Mouse (Mus musculus) ES-E14 (cell line): ENCODE data around the gene Nhs.

Experiments used
- CHD2 ChIP-seq: IDR thresholded peaks from 2 replicates; pipeline ENCODE4 v1.6.1; 2014; ENCODE audit warnings: mild to moderate bottlenecking, low read depth, low read length, inconsistent platforms
- ZC3H11A ChIP-seq: IDR thresholded peaks from 2 replicates; pipeline ENCODE4 v1.6.1; 2012; ENCODE audit warnings: low read depth, mild to moderate bottlenecking, inconsistent platforms, low read length, borderline replicate concordance
- ZNF384 ChIP-seq: IDR thresholded peaks from 2 replicates; pipeline ENCODE4 v1.6.1; 2012; ENCODE audit warnings: low read depth, low read length, inconsistent platforms

GRCm38 (mm10) chrX:162159637-162160611 lies at the start of gene Nhs:
- TF ChIP-seq ZC3H11A (no peak), CHD2 (no peak), ZNF384 (no peak)
